Mouse (Mus musculus) left cerebral cortex, adult 2 months (tissue): ENCODE measurements around the gene Tmem161a. TPM values are rescaled to one million over a fixed set of nuclear protein-coding genes. Genes with fewer than 3 reads are reported as not detected.
"Not testable (repeated sequence)": the region's sequence is repeated elsewhere in the genome, so short reads cannot be mapped to it uniquely, and the experiment has no call there.

Source experiments
- DNase-seq, 2 experiments: peaks; one replicate each; pipeline ENCODE4 v3.0.0; 2021 to 2022; ENCODE audit warnings: low spot score in 2 of 2, mixed read lengths in 1 of 2; ENCODE audit errors: extremely low spot score in 1 of 2
- H3K27ac ChIP-seq: fragments of 200-600 bp; 2 replicates; pipeline ENCODE4 v1.8.1; 2022
- H3K4me3 ChIP-seq: fragments of 200-600 bp; 2 replicates; pipeline ENCODE4 v1.8.1; 2022
- CTCF ChIP-seq: fragments of 200-600 bp; IDR thresholded peaks from 2 replicates; pipeline ENCODE4 v1.8.1; 2022; ENCODE audit warnings: antibody characterized with exemption, mild to moderate bottlenecking, moderate library complexity
- intact Hi-C: fragments of 180-260 bp; cut with DNase I; formaldehyde crosslinking; loops from one replicate; pipeline ENCODE4 v1.15.1; 2025
- total RNA-seq, 2 experiments: library from RNA; stranded (reverse); gene quantifications; 2 replicates each; pipeline ENCODE4 v1.2.3; 2021

Tmem161a gene
- total RNA-seq, 2 experiments from 2014 or later, result 46.1 to 52.1 TPM

- no peak overlapping the region for H3K27ac ChIP-seq
- intact Hi-C loops, result no loop called here
Observed at GRCm38 (mm10) chr8:70214411-70214810, 42.3 kb downstream of the Tmem161a start.

DNA sequence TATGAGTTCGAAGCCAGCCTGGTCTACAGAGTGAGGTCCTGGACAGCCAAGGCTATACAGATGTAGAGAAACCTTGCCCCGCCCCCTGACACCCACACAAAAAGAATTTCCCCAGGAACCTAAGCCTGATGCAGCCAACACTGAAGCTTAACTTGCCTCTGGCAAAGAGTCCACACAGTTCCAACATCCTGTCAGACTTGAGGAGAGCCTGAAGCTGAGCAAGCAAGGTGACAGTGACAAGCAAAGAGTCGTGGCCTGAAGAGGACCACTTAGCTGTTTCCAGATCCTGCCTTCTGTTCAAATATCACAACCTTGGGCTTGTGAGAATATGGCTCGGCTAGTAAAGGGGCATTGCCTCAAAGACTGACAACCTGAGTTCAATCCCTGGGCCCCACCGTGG, 42.9 kb downstream of the Tmem161a start:
- TF ChIP-seq CTCF, result no peak
- Histone ChIP-seq H3K4me3 (no peak overlapping the region), H3K27ac (no peak overlapping the region)
- intact Hi-C loops, result no loop called here
- no peak for DNase-seq

More at GRCm38 (mm10) chr8:70214411-70214810, 42.3 kb downstream of the Tmem161a start:
- no peak for TF ChIP-seq CTCF
- DNase-seq, result no peak
- no peak overlapping the region for H3K4me3 ChIP-seq

DNA sequence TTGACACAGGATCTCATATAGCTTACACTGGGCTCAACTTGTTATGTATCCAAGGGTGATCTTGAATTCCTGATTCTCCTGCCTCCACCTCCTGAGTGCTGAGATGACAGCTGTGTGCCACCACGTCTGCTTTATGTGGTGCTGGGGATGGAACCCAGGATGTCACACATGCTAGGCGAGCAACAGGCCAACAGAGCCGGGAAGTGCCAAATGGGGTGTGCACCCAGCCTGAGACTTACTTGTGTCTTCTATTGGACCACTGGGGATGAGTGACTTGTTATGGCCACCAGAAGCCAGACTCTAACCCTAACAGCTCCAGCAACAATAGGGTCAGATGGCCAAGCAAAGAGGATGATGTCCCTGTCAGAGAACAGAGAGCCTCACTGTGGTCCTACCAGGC, 44.0 kb downstream of the Tmem161a start:
- DNase-seq, H3K4me3 ChIP-seq, intact Hi-C loops, H3K27ac ChIP-seq: not testable (repeated sequence)

- DNase-seq, result peak; percentile 46 to 74
- intact Hi-C loops, result no loop called here
- no peak overlapping the region for H3K27ac ChIP-seq
- no peak overlapping the region for H3K4me3 ChIP-seq
- TF ChIP-seq CTCF, result no peak
Observed at GRCm38 (mm10) chr8:70216566-70216965, 44.4 kb downstream of the Tmem161a start.

GRCm38 (mm10) chr8:70217441-70217840, 45.3 kb downstream of the Tmem161a start:
- Histone ChIP-seq H3K27ac (no peak overlapping the region), H3K4me3 (no peak overlapping the region)
- TF ChIP-seq CTCF, result no peak
- intact Hi-C loops, result no loop called here
- DNase-seq, result no peak

GRCm38 (mm10) chr8:70219107-70219684, 47.0 kb downstream of the Tmem161a start:
- H3K27ac ChIP-seq, result no peak overlapping the region
- intact Hi-C loops, result no loop called here
- no peak overlapping the region for H3K4me3 ChIP-seq
- TF ChIP-seq CTCF, result no peak
- DNase-seq, result no peak

- no peak for TF ChIP-seq CTCF
- Histone ChIP-seq H3K4me3 (no peak overlapping the region), H3K27ac (no peak overlapping the region)
- intact Hi-C loops, result no loop called here
- DNase-seq, result no peak
Observed at GRCm38 (mm10) chr8:70220236-70220840, 48.2 kb downstream of the Tmem161a start.

GRCm38 (mm10) chr8:70220911-70221310, 48.8 kb downstream of the Tmem161a start:
- no peak for TF ChIP-seq CTCF
- Histone ChIP-seq H3K27ac (no peak overlapping the region), H3K4me3 (no peak overlapping the region)
- no peak for DNase-seq
- intact Hi-C loops, result no loop called here

DNA sequence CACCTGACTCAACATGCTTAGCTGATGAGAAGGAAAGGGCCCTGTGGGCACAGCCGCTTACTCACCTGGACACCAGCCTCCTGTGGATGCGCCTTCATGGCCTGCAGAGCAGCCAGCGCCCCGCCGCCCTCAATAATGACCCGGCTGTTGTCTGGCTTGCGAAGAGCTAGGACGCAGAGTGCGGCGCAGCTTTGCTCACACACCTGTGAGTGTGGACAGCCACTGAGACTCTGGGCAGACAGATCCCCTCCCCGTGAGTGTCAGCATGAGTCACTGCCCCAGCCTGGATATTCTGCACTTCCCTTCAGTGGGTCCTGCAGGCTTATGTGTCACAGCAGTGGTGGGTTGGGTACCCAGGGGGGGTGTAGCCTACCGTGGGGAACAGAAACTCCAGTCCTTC, 49.9 kb downstream of the Tmem161a start:
- intact Hi-C loops, result no loop called here
- TF ChIP-seq CTCF, result no peak
- Histone ChIP-seq H3K4me3 (no peak overlapping the region), H3K27ac (no peak overlapping the region)
- no peak for DNase-seq

DNA sequence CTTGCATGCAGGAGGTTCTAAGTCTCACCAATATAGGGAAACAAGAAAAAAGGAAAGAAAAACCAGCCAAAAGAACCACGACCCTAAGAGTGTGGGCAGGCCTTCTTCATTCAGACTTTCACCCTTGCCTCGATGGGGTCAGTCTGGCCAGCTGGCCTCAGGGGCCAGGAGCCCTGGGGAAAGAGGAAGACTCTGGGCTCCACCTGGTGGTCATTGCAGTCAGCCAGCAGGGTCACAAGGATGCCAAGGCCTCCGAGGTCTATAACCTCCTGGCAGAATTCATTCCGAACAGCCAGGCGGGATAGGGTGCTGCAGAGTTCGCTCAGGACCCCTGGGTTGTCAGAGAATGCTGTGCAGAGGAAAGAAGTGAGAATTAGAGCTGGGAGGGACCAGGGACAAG, 51.2 kb downstream of the Tmem161a start:
- peak; percentile 69 for TF ChIP-seq CTCF
- no peak for DNase-seq
- no peak overlapping the region for H3K4me3 ChIP-seq
- intact Hi-C loops, result loop anchor here (1.0 kb wide), 1 partner anchor 23 kb away; no protein-coding TSS in a partner anchor
- H3K27ac ChIP-seq, result no peak overlapping the region

GRCm38 (mm10) chr8:70227997-70228396, 55.8 kb downstream of the Tmem161a start:
- no peak for TF ChIP-seq CTCF
- DNase-seq, result no peak
- Histone ChIP-seq H3K4me3 (no peak overlapping the region), H3K27ac (no peak overlapping the region)
- intact Hi-C loops, result no loop called here

DNA sequence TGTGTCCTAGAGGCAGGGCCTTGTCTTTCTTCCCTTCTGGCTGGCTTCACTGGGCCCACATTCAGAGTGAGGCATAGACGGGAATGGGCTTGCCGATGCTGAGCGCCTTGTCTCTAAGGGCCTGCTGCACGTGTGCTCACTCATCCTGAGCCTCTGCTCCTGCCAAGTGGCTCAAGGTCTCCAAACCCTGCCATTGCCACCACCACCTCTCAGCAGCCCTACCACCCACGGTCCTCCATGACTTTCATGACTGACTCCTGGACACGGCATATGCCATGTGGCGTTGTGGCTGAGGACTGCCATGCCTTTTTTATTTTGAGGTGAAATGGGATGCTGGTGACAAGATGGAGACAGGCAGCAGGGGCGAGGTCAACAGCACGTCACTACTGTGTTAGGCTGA, 58.7 kb downstream of the Tmem161a start:
- TF ChIP-seq CTCF, result no peak
- no peak for DNase-seq
- Histone ChIP-seq H3K27ac (no peak overlapping the region), H3K4me3 (no peak overlapping the region)
- intact Hi-C loops, result no loop called here

Other genes starting within 250 kb of the Tmem161a start
- 10 to 100 TPM; 27.6 to 32.2 TPM for gene Gatad2a, start 176.0 kb upstream of the Tmem161a start, total RNA-seq
- gene Mau2, start 129.6 kb upstream of the Tmem161a start, total RNA-seq, result 10 to 100 TPM; 74.4 to 75.2 TPM
- 10 to 100 TPM; 52.5 to 54.2 TPM for gene Sugp1, start 129.5 kb upstream of the Tmem161a start, total RNA-seq
- gene Tm6sf2, start 99.4 kb upstream of the Tmem161a start, total RNA-seq, result 1 to 10 TPM; 3.4 to 6.2 TPM
- gene Hapln4, start 88.9 kb upstream of the Tmem161a start, total RNA-seq, result 100 to 1,000 TPM; 101 to 106 TPM
- gene Ncan, start 51.5 kb upstream of the Tmem161a start, total RNA-seq, result 100 to 1,000 TPM; 175 to 186 TPM
- 10 to 100 TPM; 20.7 to 22.0 TPM for gene Nr2c2ap, start 41.0 kb upstream of the Tmem161a start, total RNA-seq
- gene Rfxank, start 33.2 kb upstream of the Tmem161a start, total RNA-seq, result 10 to 100 TPM; 13.1 to 14.2 TPM
- 10 to 100 TPM; 46.6 to 47.9 TPM for gene Borcs8, start 32.9 kb upstream of the Tmem161a start, total RNA-seq
- gene Mef2b, start 32.6 kb upstream of the Tmem161a start, total RNA-seq, result under 1 TPM in 1 of 2 experiments, not detected in 1; 0.36 TPM
- 10 to 100 TPM; 39.0 to 45.4 TPM for gene Slc25a42, start 39.9 kb downstream of the Tmem161a start, total RNA-seq
- 100 to 1,000 TPM; 116 to 117 TPM for gene Sugp2, start 61.9 kb downstream of the Tmem161a start, total RNA-seq
- 10 to 100 TPM; 40.8 to 43.1 TPM for gene Armc6, start 62.1 kb downstream of the Tmem161a start, total RNA-seq
- 1 to 10 TPM; 6.9 to 7.3 TPM for gene Homer3, start 110.5 kb downstream of the Tmem161a start, total RNA-seq
- gene Ddx49, start 130.1 kb downstream of the Tmem161a start, total RNA-seq, result 10 to 100 TPM; 43.9 to 47.5 TPM
- 100 to 1,000 TPM; 137 to 145 TPM for gene Cope, start 130.2 kb downstream of the Tmem161a start, total RNA-seq
- gene Cers1, start 143.4 kb downstream of the Tmem161a start, total RNA-seq, result 100 to 1,000 TPM in 1 of 2 experiments, 10 to 100 TPM in 1; 94.8 to 104 TPM
- 10 to 100 TPM in 1 of 2 experiments, 1 to 10 TPM in 1; 8.2 to 17.1 TPM for gene Gdf1, start 157.5 kb downstream of the Tmem161a start, total RNA-seq
- gene Upf1, start 180.9 kb downstream of the Tmem161a start, total RNA-seq, result 10 to 100 TPM; 66.0 to 70.0 TPM
- gene Comp, start 201.2 kb downstream of the Tmem161a start, total RNA-seq, result under 1 TPM; 0.32 to 0.33 TPM